Mouse (Mus musculus): ENCODE results near the gene Olfr773. TPM values are rescaled to one million over a fixed set of nuclear protein-coding genes. Genes with fewer than 3 reads are reported as not detected.
"Not testable (repeated sequence)": the region's sequence is repeated elsewhere in the genome, so short reads cannot be mapped to it uniquely, and the experiment has no call there.

The Olfr773 gene
- not detected in 2 replicates for polyA plus RNA-seq (2015; fragmentation: Nextera tagmentation; extraction: Ambion mirVana)

DNA sequence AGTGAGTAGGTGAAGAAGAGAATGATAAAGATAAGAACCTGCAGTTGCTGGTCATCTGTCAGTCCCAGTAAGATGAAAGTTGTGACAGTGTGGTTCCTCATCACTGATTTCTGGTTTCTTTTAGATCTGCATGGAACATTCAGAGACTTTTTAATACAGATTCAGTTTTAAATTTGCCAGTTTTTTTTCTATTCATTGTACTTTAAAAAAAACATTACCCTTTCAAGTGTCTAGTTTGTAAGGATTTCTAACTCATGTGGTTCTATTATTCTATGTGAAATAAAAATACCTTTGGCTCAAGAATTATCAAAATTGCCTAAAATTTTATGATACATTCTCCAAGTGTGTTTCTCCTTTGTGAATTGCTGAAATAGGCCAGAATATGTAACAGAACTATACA, at the start of gene Olfr773:
Gene Olfr773 (minus strand): TSS at position 101 of the 400 bp plus-strand sequence.
- not testable (repeated sequence) for H3K4me3 ChIP-seq (replicated peaks; ENCODE audit: low read length); H3K4me2 ChIP-seq (ENCODE audit: low read length); H3K4me1 ChIP-seq (replicated peaks; ENCODE audit: control insufficient read depth, insufficient read depth, low read length); H3K36me3 ChIP-seq (ENCODE audit: control insufficient read depth, insufficient read depth); H3K9me3 ChIP-seq (ENCODE audit: control insufficient read depth, low read length); ATAC-seq; H3K9ac ChIP-seq (replicated peaks; ENCODE audit: low read depth, low read length); H3K27ac ChIP-seq (ENCODE audit: low read length); H3K27me3 ChIP-seq (replicated peaks; ENCODE audit: control insufficient read depth, insufficient read depth, low read length)

DNA sequence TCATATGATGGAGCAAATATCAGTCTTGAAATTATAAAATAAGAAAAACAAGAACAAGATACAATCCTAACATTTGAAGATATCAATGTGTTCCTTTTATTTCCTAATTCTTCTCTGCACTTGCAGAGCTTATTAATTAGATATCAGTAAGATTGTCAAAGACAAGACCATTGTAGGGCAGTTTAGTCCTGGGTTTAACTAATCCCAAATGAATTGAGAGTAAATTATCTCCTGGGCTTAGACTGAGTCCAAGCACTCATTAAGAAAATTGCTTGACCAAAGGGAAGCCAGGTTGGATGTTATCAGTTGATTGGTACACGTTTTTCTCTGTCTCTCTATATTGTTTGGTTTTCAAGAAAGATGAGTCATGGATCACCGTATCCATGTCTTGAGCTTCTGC, 48.7 kb upstream of the Olfr773 start, which contains the start of gene Olfr774:
Gene Olfr774 (plus strand): TSS at position 301 of the 400 bp plus-strand sequence.
- 72% methylated on average over 2 of the region's 2 CpGs for whole genome bisulfite sequencing
- Histone ChIP-seq H3K27me3 (replicated peaks; ENCODE audit: control insufficient read depth, insufficient read depth, low read length) (no peaks in the 10 kb centered on the region), H3K4me1 (replicated peaks; ENCODE audit: control insufficient read depth, insufficient read depth, low read length) (no peaks in the 10 kb centered on the region), H3K9ac (replicated peaks; ENCODE audit: low read depth, low read length) (no peak within 1 kb of the TSS), H3K27ac (ENCODE audit: low read length) (no peak within 1 kb of the TSS), H3K9me3 (ENCODE audit: control insufficient read depth, low read length) (no peaks in the 10 kb centered on the region), H3K4me2 (ENCODE audit: low read length) (no peak within 1 kb of the TSS), H3K4me3 (replicated peaks; ENCODE audit: low read length) (no peak within 1 kb of the TSS), H3K36me3 (ENCODE audit: control insufficient read depth, insufficient read depth) (no peaks in the 10 kb centered on the region)
- no peak for ATAC-seq

DNA sequence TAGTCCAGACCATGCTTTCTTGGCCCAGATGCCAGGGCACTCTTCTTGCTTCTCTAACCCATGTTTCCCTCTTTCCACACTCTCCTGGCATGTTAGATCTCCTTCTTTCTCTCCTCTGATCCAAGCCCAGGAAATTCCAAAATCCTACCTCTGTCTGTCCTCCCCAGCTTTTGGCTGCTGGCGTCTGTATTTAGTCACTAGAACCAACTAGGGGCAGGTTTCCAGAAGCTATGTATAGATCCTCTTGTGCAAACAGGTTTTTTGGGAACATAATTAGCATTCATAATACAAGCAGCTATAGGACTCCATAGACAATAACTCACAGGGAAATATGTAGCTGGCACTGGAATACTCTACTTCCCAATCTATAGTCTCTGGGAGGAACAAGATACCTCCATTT, 43.5 kb upstream of the Olfr773 start:
- Histone ChIP-seq H3K4me3 (replicated peaks; ENCODE audit: low read length) (no peak overlapping the region), H3K27ac (ENCODE audit: low read length) (no peak overlapping the region), H3K36me3 (ENCODE audit: control insufficient read depth, insufficient read depth) (no peaks in the 10 kb centered on the region), H3K9ac (replicated peaks; ENCODE audit: low read depth, low read length) (no peak overlapping the region), H3K27me3 (replicated peaks; ENCODE audit: control insufficient read depth, insufficient read depth, low read length) (no peaks in the 10 kb centered on the region), H3K4me2 (ENCODE audit: low read length) (no peak overlapping the region), H3K9me3 (ENCODE audit: control insufficient read depth, low read length) (no peaks in the 10 kb centered on the region), H3K4me1 (replicated peaks; ENCODE audit: control insufficient read depth, insufficient read depth, low read length) (no peaks in the 10 kb centered on the region)
- no peak for ATAC-seq
- WGBS: 79% methylated on average over 1 of the region's 1 CpGs

GRCm38 (mm10) chr10:129177821-129178220, 9.4 kb downstream of the Olfr773 start, which contains the start of gene Olfr772:
Gene Olfr772 (minus strand): TSS chr10:129177921.
- not testable (repeated sequence) for H3K27me3 ChIP-seq (replicated peaks; ENCODE audit: control insufficient read depth, insufficient read depth, low read length)
- 84% methylated on average over 3 of the region's 4 CpGs for WGBS

GRCm38 (mm10) chr10:129164651-129165050, 22.6 kb downstream of the Olfr773 start, which contains the start of gene Olfr771:
Gene Olfr771 (minus strand): TSS chr10:129164751.
- no peaks in the 10 kb centered on the region for H3K4me1 ChIP-seq (replicated peaks; ENCODE audit: control insufficient read depth, insufficient read depth, low read length)
- no peak within 1 kb of the TSS for H3K27ac ChIP-seq (ENCODE audit: low read length)
- ATAC-seq: no peak
- no peak within 1 kb of the TSS for H3K4me3 ChIP-seq (replicated peaks; ENCODE audit: low read length)
- H3K36me3 ChIP-seq (ENCODE audit: control insufficient read depth, insufficient read depth): no peaks in the 10 kb centered on the region
- H3K4me2 ChIP-seq (ENCODE audit: low read length): no peak within 1 kb of the TSS
- H3K9ac ChIP-seq (replicated peaks; ENCODE audit: low read depth, low read length): no peak within 1 kb of the TSS
- 88% methylated on average over 1 of the region's 1 CpGs for WGBS
- H3K27me3 ChIP-seq (replicated peaks; ENCODE audit: control insufficient read depth, insufficient read depth, low read length): no peaks in the 10 kb centered on the region
- H3K9me3 ChIP-seq (ENCODE audit: control insufficient read depth, low read length): no peaks in the 10 kb centered on the region

More at GRCm38 (mm10) chr10:129177821-129178220, 9.4 kb downstream of the Olfr773 start, which contains the start of gene Olfr772:
- H3K4me1 ChIP-seq (replicated peaks; ENCODE audit: control insufficient read depth, insufficient read depth, low read length); H3K27ac ChIP-seq (ENCODE audit: low read length); ATAC-seq; H3K9me3 ChIP-seq (ENCODE audit: control insufficient read depth, low read length); H3K9ac ChIP-seq (replicated peaks; ENCODE audit: low read depth, low read length); H3K4me2 ChIP-seq (ENCODE audit: low read length); H3K36me3 ChIP-seq (ENCODE audit: control insufficient read depth, insufficient read depth); H3K4me3 ChIP-seq (replicated peaks; ENCODE audit: low read length): not testable (repeated sequence)

- H3K9ac ChIP-seq (replicated peaks; ENCODE audit: low read depth, low read length): no peak within 1 kb of the TSS
- H3K27ac ChIP-seq (ENCODE audit: low read length): no peak within 1 kb of the TSS
- H3K9me3 ChIP-seq (ENCODE audit: control insufficient read depth, low read length): no peaks in the 10 kb centered on the region
- H3K27me3 ChIP-seq (replicated peaks; ENCODE audit: control insufficient read depth, insufficient read depth, low read length): no peaks in the 10 kb centered on the region
- no peak for ATAC-seq
- H3K4me1 ChIP-seq (replicated peaks; ENCODE audit: control insufficient read depth, insufficient read depth, low read length): no peaks in the 10 kb centered on the region
- 47% methylated on average over 2 of the region's 2 CpGs for WGBS
- H3K4me3 ChIP-seq (replicated peaks; ENCODE audit: low read length): no peak within 1 kb of the TSS
- H3K4me2 ChIP-seq (ENCODE audit: low read length): no peak within 1 kb of the TSS
- no peaks in the 10 kb centered on the region for H3K36me3 ChIP-seq (ENCODE audit: control insufficient read depth, insufficient read depth)
Observed at GRCm38 (mm10) chr10:129138898-129139297, 48.3 kb downstream of the Olfr773 start, which contains the start of gene Olfr770. Gene Olfr770 (minus strand): TSS chr10:129138998.

Other genes with a start within 250 kb of the Olfr773 start
- gene Mettl7b, start 226.4 kb downstream of the Olfr773 start, polyA plus RNA-seq (2015; fragmentation: Nextera tagmentation; extraction: Ambion mirVana): not detected in 2 replicates
- not detected in 2 replicates for gene Olfr9, start 198.0 kb downstream of the Olfr773 start, polyA plus RNA-seq (2015; fragmentation: Nextera tagmentation; extraction: Ambion mirVana)
- not detected in 2 replicates for gene Olfr763, start 176.6 kb downstream of the Olfr773 start, polyA plus RNA-seq (2015; fragmentation: Nextera tagmentation; extraction: Ambion mirVana)
- not detected in 2 replicates for gene Olfr764-ps1, start 147.5 kb downstream of the Olfr773 start, polyA plus RNA-seq (2015; fragmentation: Nextera tagmentation; extraction: Ambion mirVana)
- not detected in 2 replicates for gene Olfr765, start 137.4 kb downstream of the Olfr773 start, polyA plus RNA-seq (2015; fragmentation: Nextera tagmentation; extraction: Ambion mirVana)
- not detected in 2 replicates for gene Olfr766-ps1, start 118.4 kb downstream of the Olfr773 start, polyA plus RNA-seq (2015; fragmentation: Nextera tagmentation; extraction: Ambion mirVana)
- gene Olfr767, start 104.5 kb downstream of the Olfr773 start, polyA plus RNA-seq (2015; fragmentation: Nextera tagmentation; extraction: Ambion mirVana): not detected in 2 replicates
- gene Olfr768, start 88.0 kb downstream of the Olfr773 start, polyA plus RNA-seq (2015; fragmentation: Nextera tagmentation; extraction: Ambion mirVana): not detected in 2 replicates
- not detected in 2 replicates for gene Olfr769, start 69.6 kb downstream of the Olfr773 start, polyA plus RNA-seq (2015; fragmentation: Nextera tagmentation; extraction: Ambion mirVana)
- gene Olfr770, start 48.4 kb downstream of the Olfr773 start, polyA plus RNA-seq (2015; fragmentation: Nextera tagmentation; extraction: Ambion mirVana): not detected in 2 replicates
- not detected in 2 replicates for gene Olfr771, start 22.7 kb downstream of the Olfr773 start, polyA plus RNA-seq (2015; fragmentation: Nextera tagmentation; extraction: Ambion mirVana)
- gene Olfr772, start 9.5 kb downstream of the Olfr773 start, polyA plus RNA-seq (2015; fragmentation: Nextera tagmentation; extraction: Ambion mirVana): not detected in 2 replicates
- gene Olfr774, start 48.8 kb upstream of the Olfr773 start, polyA plus RNA-seq (2015; fragmentation: Nextera tagmentation; extraction: Ambion mirVana): not detected in 2 replicates
- not detected in 2 replicates for gene Olfr775, start 61.0 kb upstream of the Olfr773 start, polyA plus RNA-seq (2015; fragmentation: Nextera tagmentation; extraction: Ambion mirVana)
- not detected in 2 replicates for gene Olfr776, start 71.7 kb upstream of the Olfr773 start, polyA plus RNA-seq (2015; fragmentation: Nextera tagmentation; extraction: Ambion mirVana)
- gene Olfr777, start 84.1 kb upstream of the Olfr773 start, polyA plus RNA-seq (2015; fragmentation: Nextera tagmentation; extraction: Ambion mirVana): 0.09 TPM in 1 of 2 replicates, not detected in the other
- not detected in 2 replicates for gene Olfr780, start 130.7 kb upstream of the Olfr773 start, polyA plus RNA-seq (2015; fragmentation: Nextera tagmentation; extraction: Ambion mirVana)
- gene Olfr781, start 141.4 kb upstream of the Olfr773 start, polyA plus RNA-seq (2015; fragmentation: Nextera tagmentation; extraction: Ambion mirVana): not detected in 2 replicates
- gene Olfr782, start 161.4 kb upstream of the Olfr773 start, polyA plus RNA-seq (2015; fragmentation: Nextera tagmentation; extraction: Ambion mirVana): not detected in 2 replicates
- 0.07 and 0.15 TPM in 2 replicates for gene Olfr784, start 196.7 kb upstream of the Olfr773 start, polyA plus RNA-seq (2015; fragmentation: Nextera tagmentation; extraction: Ambion mirVana)
- gene Olfr785, start 218.0 kb upstream of the Olfr773 start, polyA plus RNA-seq (2015; fragmentation: Nextera tagmentation; extraction: Ambion mirVana): not detected in 2 replicates
- gene Olfr786, start 239.9 kb upstream of the Olfr773 start, polyA plus RNA-seq (2015; fragmentation: Nextera tagmentation; extraction: Ambion mirVana): not detected in 2 replicates